ENCODE assay signal across 16 mouse cellular contexts in the genomic region with DNA sequence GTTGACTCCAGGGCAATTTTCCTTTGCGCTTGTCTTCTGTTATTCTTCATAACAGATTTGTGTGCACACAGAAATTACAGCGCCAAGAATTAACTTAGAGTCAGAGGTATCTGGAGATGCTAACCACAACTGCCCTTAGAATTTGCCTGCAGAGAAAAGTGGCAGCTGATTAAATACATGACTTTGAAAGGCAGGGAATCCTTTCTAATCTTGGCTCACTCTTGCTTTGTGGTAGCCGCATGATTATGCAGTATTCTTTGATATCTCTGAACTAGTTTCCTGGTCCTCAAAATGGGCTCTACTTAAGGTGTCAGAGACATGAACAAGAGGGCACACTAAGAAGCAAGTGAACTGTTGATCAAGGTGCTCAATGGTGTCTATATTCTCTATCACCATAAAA.
"Had no signal": no experiment of that assay in that cellular context is flagged by ENCODE, and none has a peak within 500 bp of the region (broad histone marks: within the 10 kb centered on the region; RNA-seq: fewer than 3 reads in every experiment).

No protein-coding gene starts in this region.

- H3K9me3 ChIP-seq: neural tube, embryonic 12.5 days; neural tube, embryonic 13.5 days; neural tube, embryonic 15.5 days; stomach, embryonic 15.5 days had no signal

- H3K27me3 ChIP-seq: neural tube, embryonic 12.5 days; neural tube, embryonic 13.5 days; neural tube, embryonic 15.5 days; stomach, embryonic 15.5 days had no signal

- H3K4me1 ChIP-seq: stomach, embryonic 15.5 days had no signal

- H3K9ac ChIP-seq: neural tube, embryonic 12.5 days; neural tube, embryonic 13.5 days; neural tube, embryonic 15.5 days; stomach, embryonic 15.5 days had no signal

- DNase-seq: retina, postnatal 1 day; right cerebral cortex, adult 18-20 months; right cerebral cortex, postnatal 14 days; right cerebral cortex, postnatal 25 days; spleen, adult 18-20 months; thymus, adult 18-20 months; thymus, adult 2 months; thymus, postnatal 14 days; thymus, postnatal 25 days; thymus, postnatal 36 days; thymus, postnatal 4 days had no signal

- H3K36me3 ChIP-seq: stomach, embryonic 15.5 days had no signal

- H3K27ac ChIP-seq: neural tube, embryonic 12.5 days; neural tube, embryonic 13.5 days; neural tube, embryonic 15.5 days; stomach, embryonic 15.5 days; stomach, postnatal 0 days had no signal

- H3K4me3 ChIP-seq: neural tube, embryonic 12.5 days; neural tube, embryonic 13.5 days; neural tube, embryonic 15.5 days; stomach, embryonic 15.5 days had no signal
